Mouse (Mus musculus): Measurements from ENCODE around the gene Eif3g. TPM values are rescaled to one million over a fixed set of nuclear protein-coding genes. Genes with fewer than 3 reads are reported as not detected.

Eif3g gene
- polyA plus RNA-seq, 1 experiment: 206 TPM

DNA sequence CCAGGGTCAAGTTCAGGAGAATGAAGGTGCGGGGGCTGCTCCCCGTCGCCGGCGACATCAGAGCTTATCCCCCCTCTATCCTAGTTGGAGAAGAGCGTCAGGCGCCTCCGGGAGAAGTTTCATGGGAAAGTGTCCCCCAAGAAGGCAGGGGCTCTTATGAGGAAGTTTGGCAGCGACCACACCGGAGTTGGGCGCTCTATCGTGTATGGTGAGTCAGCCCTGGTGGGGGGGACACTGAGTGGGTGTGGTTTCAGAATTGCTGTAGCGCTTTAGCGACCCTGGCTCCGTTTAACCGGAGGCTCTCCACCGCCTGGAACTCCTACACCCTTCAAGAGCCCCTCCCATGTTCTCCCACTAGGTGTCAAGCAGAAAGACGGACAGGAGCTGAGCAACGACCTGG is 29.2 kb downstream of the Eif3g start:
- no peaks in the 10 kb centered on the region for H3K27me3 ChIP-seq (ENCODE audit: control insufficient read depth, insufficient read depth, low read length, poor library complexity, severe bottlenecking)
- no peaks in the 10 kb centered on the region for H3K9me3 ChIP-seq (replicated peaks; ENCODE audit: control insufficient read depth, insufficient read depth, low read length, poor library complexity, severe bottlenecking)
- no peak for TF ChIP-seq CTCF (IDR thresholded peaks at IDR 0.05; ENCODE audit: low read depth, low read length)
- no peak for TF ChIP-seq POLR2A (IDR thresholded peaks at IDR 0.05; ENCODE audit: insufficient read depth, low read length)
- TF ChIP-seq EP300 (IDR thresholded peaks at IDR 0.05; ENCODE audit: insufficient read depth, low read depth, low read length): no peak

DNA sequence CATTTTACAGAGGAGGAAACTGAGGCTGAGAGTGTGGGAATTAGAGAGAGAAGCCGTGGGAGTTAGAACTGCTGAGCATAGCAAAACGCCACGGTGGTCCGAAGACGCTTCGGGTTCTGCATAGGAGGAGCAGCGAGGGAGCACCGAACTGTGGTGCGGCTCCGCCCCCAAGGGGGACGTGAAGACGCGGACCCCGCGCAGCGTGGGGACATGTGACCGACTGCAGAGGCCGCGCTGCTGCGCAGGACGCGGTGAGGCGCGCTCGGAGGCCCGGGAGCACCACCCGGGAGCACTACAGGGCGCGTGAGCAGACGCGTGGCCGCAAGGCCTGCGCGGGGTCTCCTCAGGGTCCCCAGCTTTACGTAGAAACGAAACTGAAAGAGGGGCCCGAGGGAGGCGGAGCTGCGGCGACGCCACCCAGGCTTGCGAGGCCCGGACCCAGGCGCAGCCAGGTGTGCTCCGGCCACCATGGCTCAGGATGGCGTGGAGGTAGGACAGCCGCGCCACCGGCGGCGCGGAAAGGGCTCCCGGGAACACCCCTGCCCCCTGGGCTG is 29.9 kb downstream of the Eif3g start, which contains the start of gene A230050P20Rik:
Gene A230050P20Rik (plus strand): TSS at position 195 of the 554 bp plus-strand sequence.
- TF ChIP-seq POLR2A (IDR thresholded peaks at IDR 0.05; ENCODE audit: insufficient read depth, low read length) (no peak), EP300 (IDR thresholded peaks at IDR 0.05; ENCODE audit: insufficient read depth, low read depth, low read length) (no peak), CTCF (IDR thresholded peaks at IDR 0.05; ENCODE audit: low read depth, low read length) (no peak)
- no peaks in the 10 kb centered on the region for H3K36me3 ChIP-seq (ENCODE audit: control insufficient read depth, insufficient read depth, low read length, poor library complexity, severe bottlenecking)
- peak within 1 kb of the TSS; percentile 87 for H3K4me3 ChIP-seq (ENCODE audit: low read depth, low read length)
- H3K27me3 ChIP-seq (ENCODE audit: control insufficient read depth, insufficient read depth, low read length, poor library complexity, severe bottlenecking): no peaks in the 10 kb centered on the region
- H3K4me1 ChIP-seq (ENCODE audit: control insufficient read depth, insufficient read depth, low read length): no peaks in the 10 kb centered on the region
- no peak within 1 kb of the TSS for H3K27ac ChIP-seq (ENCODE audit: insufficient read depth, low read length)
- peak within 1 kb of the TSS; percentile 84 for H3K9ac ChIP-seq (ENCODE audit: low read depth, poor library complexity, severe bottlenecking)
- H3K9me3 ChIP-seq (replicated peaks; ENCODE audit: control insufficient read depth, insufficient read depth, low read length, poor library complexity, severe bottlenecking): no peaks in the 10 kb centered on the region

More for the DNA sequence above, 29.2 kb downstream of the Eif3g start:
- Histone ChIP-seq H3K9ac (ENCODE audit: low read depth, poor library complexity, severe bottlenecking) (peak overlapping the region; percentile 84), H3K27ac (ENCODE audit: insufficient read depth, low read length) (no peak overlapping the region), H3K4me1 (ENCODE audit: control insufficient read depth, insufficient read depth, low read length) (no peaks in the 10 kb centered on the region), H3K36me3 (ENCODE audit: control insufficient read depth, insufficient read depth, low read length, poor library complexity, severe bottlenecking) (no peaks in the 10 kb centered on the region), H3K4me3 (ENCODE audit: low read depth, low read length) (peak overlapping the region; percentile 87)

DNA sequence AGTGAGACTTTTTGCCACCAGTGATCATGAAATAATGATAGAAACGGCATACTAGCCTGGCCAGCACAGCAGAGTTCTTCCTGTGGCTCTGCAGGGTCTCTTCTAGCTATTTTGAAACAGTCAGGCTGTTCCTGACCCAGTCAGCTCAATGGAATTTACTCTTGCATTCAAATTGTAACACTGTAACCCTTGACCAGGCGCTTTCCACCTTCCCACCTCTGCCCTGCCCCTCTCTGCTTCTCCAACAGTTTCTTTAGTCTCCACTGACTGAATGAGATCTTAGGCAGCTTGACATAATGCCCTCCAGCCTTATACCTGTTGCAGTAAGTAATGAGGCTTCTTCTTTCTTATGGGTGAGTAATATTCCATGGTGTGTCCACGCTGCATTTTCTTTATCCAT is 31.5 kb downstream of the Eif3g start:
- Histone ChIP-seq H3K36me3 (ENCODE audit: control insufficient read depth, insufficient read depth, low read length, poor library complexity, severe bottlenecking) (no peaks in the 10 kb centered on the region), H3K27me3 (ENCODE audit: control insufficient read depth, insufficient read depth, low read length, poor library complexity, severe bottlenecking) (no peaks in the 10 kb centered on the region), H3K4me3 (ENCODE audit: low read depth, low read length) (no peak overlapping the region), H3K27ac (ENCODE audit: insufficient read depth, low read length) (no peak overlapping the region), H3K9ac (ENCODE audit: low read depth, poor library complexity, severe bottlenecking) (no peak overlapping the region), H3K4me1 (ENCODE audit: control insufficient read depth, insufficient read depth, low read length) (no peaks in the 10 kb centered on the region), H3K9me3 (replicated peaks; ENCODE audit: control insufficient read depth, insufficient read depth, low read length, poor library complexity, severe bottlenecking) (no peaks in the 10 kb centered on the region)
- TF ChIP-seq EP300 (IDR thresholded peaks at IDR 0.05; ENCODE audit: insufficient read depth, low read depth, low read length): no peak

DNA sequence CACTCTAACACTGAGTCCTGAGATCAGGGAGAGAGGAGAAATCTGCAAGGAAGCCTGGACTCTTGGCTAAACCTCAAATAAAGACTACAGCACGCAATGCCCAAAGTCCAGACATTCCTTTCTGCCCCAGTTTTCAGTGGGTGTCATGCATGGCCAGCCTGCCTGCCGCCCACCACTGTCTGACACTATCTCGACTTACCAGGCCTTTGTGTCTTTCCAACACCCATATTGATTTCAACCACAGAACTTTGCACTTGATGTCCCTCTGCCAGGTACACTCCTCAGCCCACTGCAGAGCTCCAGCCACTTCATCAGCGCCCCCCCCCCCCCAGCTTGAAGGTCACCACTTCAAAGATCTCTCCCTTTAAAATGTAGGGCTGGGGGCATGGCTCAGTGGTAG is 36.2 kb downstream of the Eif3g start:
- TF ChIP-seq POLR2A (IDR thresholded peaks at IDR 0.05; ENCODE audit: insufficient read depth, low read length) (no peak), EP300 (IDR thresholded peaks at IDR 0.05; ENCODE audit: insufficient read depth, low read depth, low read length) (no peak), CTCF (IDR thresholded peaks at IDR 0.05; ENCODE audit: low read depth, low read length) (no peak)
- no peak overlapping the region for H3K27ac ChIP-seq (ENCODE audit: insufficient read depth, low read length)
- no peaks in the 10 kb centered on the region for H3K4me1 ChIP-seq (ENCODE audit: control insufficient read depth, insufficient read depth, low read length)
- no peaks in the 10 kb centered on the region for H3K27me3 ChIP-seq (ENCODE audit: control insufficient read depth, insufficient read depth, low read length, poor library complexity, severe bottlenecking)
- no peaks in the 10 kb centered on the region for H3K9me3 ChIP-seq (replicated peaks; ENCODE audit: control insufficient read depth, insufficient read depth, low read length, poor library complexity, severe bottlenecking)
- H3K36me3 ChIP-seq (ENCODE audit: control insufficient read depth, insufficient read depth, low read length, poor library complexity, severe bottlenecking): no peaks in the 10 kb centered on the region
- no peak overlapping the region for H3K9ac ChIP-seq (ENCODE audit: low read depth, poor library complexity, severe bottlenecking)
- H3K4me3 ChIP-seq (ENCODE audit: low read depth, low read length): no peak overlapping the region

DNA sequence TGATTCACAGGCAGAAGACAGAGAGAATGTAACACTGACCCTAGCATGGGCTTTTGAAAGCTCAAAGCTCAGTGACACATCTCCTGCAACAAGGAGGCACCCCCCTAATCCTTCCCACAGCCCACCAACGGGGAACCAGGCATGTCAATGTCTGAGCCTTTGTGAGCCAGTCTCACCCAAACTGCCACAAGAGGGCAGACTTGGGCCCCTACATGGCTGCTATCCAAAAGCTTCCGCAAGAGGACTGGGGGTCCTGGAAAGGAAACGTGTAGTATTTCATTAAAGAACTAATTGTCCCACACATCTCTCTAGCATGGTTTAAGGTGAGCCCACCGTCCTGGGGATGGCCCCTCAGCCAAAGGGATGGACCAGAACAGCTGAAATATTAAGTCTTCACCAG is 36.6 kb downstream of the Eif3g start:
- Histone ChIP-seq H3K27me3 (ENCODE audit: control insufficient read depth, insufficient read depth, low read length, poor library complexity, severe bottlenecking) (no peaks in the 10 kb centered on the region), H3K9me3 (replicated peaks; ENCODE audit: control insufficient read depth, insufficient read depth, low read length, poor library complexity, severe bottlenecking) (no peaks in the 10 kb centered on the region), H3K27ac (ENCODE audit: insufficient read depth, low read length) (no peak overlapping the region), H3K36me3 (ENCODE audit: control insufficient read depth, insufficient read depth, low read length, poor library complexity, severe bottlenecking) (no peaks in the 10 kb centered on the region), H3K4me3 (ENCODE audit: low read depth, low read length) (no peak overlapping the region), H3K9ac (ENCODE audit: low read depth, poor library complexity, severe bottlenecking) (no peak overlapping the region), H3K4me1 (ENCODE audit: control insufficient read depth, insufficient read depth, low read length) (no peaks in the 10 kb centered on the region)
- peak; percentile 87 for TF ChIP-seq CTCF (IDR thresholded peaks at IDR 0.05; ENCODE audit: low read depth, low read length)
- TF ChIP-seq POLR2A (IDR thresholded peaks at IDR 0.05; ENCODE audit: insufficient read depth, low read length): no peak
- TF ChIP-seq EP300 (IDR thresholded peaks at IDR 0.05; ENCODE audit: insufficient read depth, low read depth, low read length): no peak

DNA sequence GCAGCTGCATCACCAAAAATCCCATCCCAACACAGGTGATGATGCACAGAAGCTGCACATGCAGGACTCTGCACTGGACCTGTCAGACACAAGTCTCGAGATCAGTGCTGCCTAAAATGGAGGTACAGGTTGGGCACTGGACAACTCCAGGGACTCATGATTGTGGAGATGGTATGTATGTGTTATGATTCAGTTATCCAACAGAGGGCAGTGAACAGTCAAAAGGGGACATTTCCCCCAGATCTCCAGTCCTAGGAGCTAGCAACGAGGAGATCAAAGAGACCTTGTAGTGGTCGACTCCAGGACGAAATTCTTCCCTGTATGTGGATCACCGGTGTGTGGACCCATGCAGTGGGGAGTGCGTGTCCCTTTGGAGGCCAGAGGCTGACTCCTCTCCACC is 38.5 kb downstream of the Eif3g start:
- Histone ChIP-seq H3K27me3 (ENCODE audit: control insufficient read depth, insufficient read depth, low read length, poor library complexity, severe bottlenecking) (no peaks in the 10 kb centered on the region), H3K27ac (ENCODE audit: insufficient read depth, low read length) (no peak overlapping the region), H3K4me1 (ENCODE audit: control insufficient read depth, insufficient read depth, low read length) (no peaks in the 10 kb centered on the region), H3K4me3 (ENCODE audit: low read depth, low read length) (no peak overlapping the region), H3K9me3 (replicated peaks; ENCODE audit: control insufficient read depth, insufficient read depth, low read length, poor library complexity, severe bottlenecking) (no peaks in the 10 kb centered on the region), H3K36me3 (ENCODE audit: control insufficient read depth, insufficient read depth, low read length, poor library complexity, severe bottlenecking) (no peaks in the 10 kb centered on the region), H3K9ac (ENCODE audit: low read depth, poor library complexity, severe bottlenecking) (no peak overlapping the region)
- TF ChIP-seq CTCF (IDR thresholded peaks at IDR 0.05; ENCODE audit: low read depth, low read length) (no peak), POLR2A (IDR thresholded peaks at IDR 0.05; ENCODE audit: insufficient read depth, low read length) (no peak), EP300 (IDR thresholded peaks at IDR 0.05; ENCODE audit: insufficient read depth, low read depth, low read length) (no peak)
